Mouse (Mus musculus) retina, postnatal 7 days (tissue): ENCODE results near the gene Rbp7.
"Not testable (repeated sequence)": the region's sequence is repeated elsewhere in the genome, so short reads cannot be mapped to it uniquely, and the experiment has no call there.

Experiments
- DNase-seq: peaks from one replicate; pipeline ENCODE4 v3.0.0-alpha.2; 2012; ENCODE audit warnings: low read depth, low spot score

The Rbp7 gene

DNA sequence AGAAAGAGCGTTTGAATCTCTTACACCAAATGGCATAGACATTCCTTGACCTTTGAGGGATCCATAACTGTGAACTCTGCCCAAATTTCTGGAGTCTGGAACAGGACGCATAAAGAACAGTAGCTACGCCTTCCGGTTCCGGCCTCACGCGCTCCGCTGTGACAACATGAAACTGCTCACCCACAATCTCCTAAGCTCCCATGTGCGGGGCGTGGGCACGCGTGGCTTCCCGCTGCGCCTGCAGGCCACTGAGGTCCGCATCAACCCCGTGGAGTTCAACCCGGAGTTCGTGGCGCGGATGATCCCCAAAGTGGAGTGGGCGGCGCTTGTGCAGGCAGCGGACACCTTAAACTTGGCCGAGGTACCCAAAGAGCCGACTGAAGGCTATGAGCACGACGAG lies 2.4 kb upstream of the Rbp7 start:
- DNase-seq, result not testable (repeated sequence)

DNA sequence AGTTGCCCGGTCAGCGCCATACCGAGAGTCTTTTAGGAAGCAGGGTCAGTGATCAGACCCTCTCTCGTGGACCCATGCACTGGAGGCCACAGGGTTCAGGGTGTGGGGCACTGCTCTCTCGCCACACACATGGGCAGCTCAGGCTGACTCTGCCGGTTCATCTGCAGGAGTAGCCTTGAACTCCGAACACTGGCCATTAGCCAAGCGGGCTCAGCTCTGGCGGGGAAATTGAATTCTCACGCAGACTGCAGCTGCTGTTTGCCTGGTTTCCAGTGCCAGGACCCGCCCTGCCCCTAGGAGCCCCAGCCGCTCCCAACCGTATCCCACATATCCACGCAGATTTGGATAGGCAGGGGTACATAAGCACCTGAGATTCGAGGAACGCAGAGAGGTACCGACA lies 515 bp downstream of the Rbp7 start:
- DNase-seq, result no peak

DNA sequence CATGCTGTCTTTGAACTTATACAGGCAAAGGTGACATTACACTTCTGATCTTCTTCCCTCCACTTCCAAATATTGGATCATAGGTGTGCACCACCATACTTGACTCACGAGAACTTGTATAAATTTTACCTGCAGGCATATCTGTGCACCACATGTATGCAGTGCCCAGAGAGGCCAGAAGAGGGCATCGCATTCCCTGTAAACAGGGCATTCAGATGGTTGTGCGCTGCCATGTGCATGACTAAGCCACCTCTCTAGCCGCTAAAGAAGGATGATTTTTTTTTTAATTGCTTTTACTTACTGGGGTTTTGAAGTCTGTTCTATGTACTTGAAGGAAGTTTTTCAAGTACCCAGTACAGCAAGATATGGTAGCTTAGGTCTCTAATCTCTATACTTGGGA lies 1.1 kb downstream of the Rbp7 start:
- no peak for DNase-seq

DNA sequence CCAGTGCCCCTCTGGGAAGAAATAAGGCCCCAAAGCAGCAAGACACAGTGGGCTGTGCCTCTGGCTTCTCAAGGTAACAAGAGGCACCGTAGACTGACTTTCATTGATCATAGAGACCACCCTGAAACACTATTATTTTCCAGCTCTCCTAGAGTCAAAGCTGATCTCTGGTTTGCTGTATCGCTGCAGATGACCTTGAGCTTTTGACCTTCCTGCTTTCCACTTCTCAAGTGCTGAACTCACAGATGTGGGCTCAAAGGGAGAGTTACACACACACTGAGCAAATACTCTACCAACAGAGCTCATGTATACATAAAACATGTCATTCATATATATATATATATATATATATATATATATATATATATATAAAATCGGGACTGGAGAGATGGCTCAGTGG lies 4.1 kb downstream of the Rbp7 start:
- no peak for DNase-seq

DNA sequence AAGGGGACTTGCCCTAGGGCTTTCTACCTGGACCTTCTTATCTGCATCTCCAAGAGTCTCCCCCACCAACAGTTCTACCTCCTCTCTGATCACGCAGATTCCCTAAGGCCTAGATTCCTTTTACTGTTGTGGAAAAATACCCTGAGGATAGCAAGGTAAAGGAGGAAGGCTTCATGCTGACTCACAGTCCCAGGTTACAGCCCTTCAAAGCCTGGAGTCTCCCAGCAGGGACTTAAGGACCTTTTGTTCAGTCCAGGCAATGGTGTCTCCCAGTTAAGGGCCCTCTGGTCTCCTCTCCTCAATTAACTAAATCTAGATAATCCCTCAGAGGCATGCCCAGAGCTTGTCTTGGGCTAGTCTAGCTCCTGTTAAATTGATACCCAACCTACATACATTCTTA lies 8.5 kb downstream of the Rbp7 start:
- DNase-seq, result no peak

DNA sequence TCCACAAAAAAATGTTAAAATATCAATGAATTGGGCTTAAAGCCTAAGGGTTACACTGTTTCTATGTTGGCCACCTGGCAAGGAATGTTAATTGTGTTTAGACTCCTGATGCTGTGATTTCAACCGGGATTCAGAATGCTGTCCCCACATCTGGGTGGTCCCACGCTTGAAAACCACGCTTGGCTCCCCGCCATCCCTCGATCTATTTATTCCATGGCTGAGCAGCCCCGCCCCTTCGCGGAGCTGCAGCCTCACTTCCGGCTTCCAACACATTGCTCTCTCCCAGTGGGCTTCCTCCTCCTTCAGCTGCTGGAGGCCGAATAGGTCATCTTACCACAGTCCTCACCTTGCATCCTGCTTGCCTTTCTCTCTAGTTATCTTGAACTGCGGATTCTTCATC lies 8.9 kb downstream of the Rbp7 start:
- DNase-seq, result no peak

DNA sequence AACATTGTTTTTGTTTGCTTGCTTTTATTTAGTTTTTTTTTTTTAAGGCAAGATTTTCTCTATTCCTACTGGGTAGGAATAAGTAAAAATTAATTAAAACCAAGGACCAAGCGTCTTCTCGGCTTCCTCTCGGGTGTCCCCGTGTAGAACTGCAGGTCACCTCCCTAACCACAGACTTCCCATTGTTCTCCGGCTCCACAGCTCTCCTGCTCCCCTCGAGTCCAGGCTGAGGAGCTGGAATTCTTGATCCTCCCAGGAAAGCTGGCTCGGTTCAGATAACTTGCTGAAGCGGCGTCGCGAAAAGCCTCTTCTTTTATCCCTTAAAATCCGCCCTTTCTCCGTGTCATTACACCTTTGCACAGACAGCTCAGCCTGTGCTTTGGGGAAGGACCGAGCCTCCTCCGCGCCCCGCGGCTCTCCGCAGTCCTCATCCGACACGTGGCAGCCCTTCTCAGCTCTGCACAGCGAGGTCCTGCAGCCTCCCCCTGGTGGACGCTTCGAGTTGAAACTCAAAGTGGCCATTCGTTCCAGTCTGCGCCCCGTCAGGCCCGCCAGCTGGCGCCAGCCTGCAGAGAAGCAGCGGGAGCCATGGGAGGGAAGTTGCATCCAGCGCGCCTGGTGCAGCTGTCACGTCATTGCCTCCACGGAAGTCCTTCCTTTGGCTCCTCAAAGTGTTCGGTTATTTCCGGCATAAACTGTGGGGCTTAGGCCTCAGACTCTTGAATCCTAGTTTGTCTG lies 9.6 kb downstream of the Rbp7 start:
- DNase-seq, result peak; percentile 87

DNA sequence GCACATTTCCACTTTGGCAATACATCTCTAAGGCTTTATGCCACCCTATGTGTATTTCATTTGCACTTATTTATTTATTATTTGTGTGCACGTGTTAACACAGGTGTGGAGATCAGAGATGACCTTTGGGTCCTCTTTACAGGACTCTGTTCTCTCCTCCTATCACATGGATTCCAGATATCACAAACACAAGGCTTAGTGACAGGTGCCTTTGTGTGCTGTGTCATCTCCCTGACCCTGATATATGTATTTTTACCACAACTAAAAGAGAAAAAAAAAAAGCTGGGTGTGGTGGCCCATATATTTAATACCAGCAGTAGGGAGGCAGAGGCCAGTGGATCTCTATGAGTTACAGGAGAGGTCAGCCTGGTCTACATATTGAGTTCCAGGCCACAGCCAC lies 10.3 kb downstream of the Rbp7 start:
- no peak for DNase-seq

DNA sequence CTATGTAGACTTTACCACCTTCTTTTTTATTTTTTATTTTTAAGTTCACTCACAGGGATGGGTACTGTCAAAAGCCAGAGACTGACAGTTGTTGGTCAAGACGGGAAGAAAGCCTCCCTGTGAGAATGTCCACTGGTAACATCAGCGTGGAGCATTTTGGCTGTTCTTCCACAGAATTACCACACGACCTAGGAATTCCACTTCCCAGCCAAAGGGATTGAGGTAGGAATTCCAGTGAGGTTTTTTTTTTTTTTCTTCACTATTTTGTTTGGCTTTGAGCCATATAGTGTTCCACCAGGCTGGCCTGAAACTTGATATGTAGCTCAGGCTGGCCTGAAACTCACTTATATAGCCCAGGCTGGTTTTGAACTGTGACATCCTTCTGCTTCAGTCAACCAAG lies 12.3 kb downstream of the Rbp7 start:
- no peak for DNase-seq

DNA sequence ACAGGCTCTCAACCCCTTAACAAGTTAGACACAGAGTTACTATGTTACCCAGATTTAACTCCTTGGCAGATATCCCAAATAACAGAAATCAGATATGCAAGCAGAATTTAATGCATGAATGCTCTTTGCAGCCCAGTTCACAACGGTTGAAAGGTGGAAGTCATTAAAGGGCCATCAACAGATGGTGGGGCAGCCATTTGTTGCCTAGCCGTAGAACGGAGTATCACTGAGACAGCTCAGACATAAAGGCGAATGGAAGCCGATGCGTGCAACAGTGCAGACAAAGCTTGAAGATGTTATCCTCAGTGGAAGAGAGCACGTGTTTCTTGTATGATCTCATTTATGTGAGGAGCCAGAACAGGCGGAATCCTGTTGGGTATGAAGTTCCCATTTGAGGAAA lies 14.2 kb downstream of the Rbp7 start:
- DNase-seq, result no peak

DNA sequence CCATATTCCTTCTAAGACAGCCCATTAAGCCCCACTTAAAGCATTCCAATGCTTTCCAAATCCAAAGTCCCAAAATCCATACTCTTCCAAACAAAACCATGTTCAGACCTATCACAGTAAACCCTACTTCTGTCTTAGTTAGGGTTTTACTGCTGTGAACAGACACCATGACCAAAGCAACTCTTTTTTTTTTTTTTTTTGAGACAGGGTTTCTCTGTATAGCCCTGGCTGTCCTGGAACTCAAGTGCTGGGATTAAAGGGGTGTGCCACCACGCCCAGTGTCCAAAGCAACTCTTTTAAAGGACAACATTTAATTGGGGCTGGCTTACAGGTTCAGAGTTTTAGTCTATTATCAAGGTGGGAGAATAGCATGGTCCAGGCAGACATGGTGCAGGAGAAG lies 22.9 kb downstream of the Rbp7 start:
- DNase-seq, result not testable (repeated sequence)

DNA sequence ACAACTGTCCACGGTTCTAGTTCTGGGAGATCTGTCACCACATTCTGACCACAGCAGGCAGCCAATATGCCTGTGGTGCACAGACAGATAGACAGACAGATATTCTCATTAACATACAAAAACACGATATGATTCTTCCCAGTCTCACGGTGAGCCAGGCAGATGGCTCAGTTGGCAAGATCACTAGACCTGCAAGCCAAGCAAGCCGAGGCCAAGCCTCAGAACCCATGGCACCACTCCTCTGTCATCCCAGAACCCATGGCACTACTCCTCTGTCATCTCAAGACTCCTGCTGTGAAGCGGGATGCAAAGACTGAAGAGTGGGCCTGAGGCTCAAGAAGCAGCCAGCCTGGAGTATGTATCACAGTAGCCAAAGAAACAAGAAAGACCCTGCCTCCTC lies 25.2 kb downstream of the Rbp7 start:
- no peak for DNase-seq

DNA sequence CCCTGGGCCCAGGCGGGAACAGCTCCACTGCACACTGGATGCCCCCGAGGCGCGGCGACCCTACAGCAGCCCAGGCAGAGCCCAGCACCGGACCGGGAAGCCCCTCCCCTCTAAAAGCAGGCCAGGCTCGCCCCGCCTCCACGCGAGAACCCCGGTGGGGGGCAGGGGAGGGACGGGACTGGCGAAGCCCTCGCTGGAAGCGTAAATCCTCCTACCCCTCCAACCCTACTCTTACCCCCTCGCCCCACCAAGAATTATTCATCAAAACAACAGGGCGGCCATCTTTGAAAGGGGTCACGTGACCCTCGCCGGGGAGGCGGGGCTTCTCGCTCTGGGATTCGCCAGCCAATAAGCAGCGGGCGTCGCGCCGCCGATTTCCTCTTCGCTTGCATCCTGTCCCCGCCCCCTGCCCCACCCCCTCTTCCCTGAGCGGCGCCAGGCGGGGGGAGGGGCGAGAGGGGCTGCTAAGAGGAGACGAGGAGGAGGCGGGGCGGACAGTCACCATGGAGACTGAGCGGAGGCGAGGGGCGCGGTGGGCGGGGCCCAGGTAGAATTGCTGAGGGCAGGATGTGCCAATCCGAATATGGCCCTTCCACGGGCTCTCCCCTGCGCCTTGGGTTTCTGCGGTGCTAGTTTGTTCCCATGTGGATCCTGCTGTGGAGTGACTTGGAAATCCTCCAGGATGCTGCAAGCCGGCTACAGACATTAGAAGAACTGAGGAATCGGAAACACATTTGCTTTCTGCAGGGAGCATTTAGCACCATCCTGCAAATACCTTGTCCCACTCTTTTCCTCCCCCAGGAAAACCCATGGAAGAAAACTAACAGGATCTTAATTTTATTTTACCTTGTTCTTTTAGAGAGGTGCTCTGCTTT lies 28.2 kb downstream of the Rbp7 start, which contains the start of gene Ube4b:
Ube4b (minus strand) TSS at position 425 of the 875 bp plus-strand sequence.
- peak; percentile 98 for DNase-seq

DNA sequence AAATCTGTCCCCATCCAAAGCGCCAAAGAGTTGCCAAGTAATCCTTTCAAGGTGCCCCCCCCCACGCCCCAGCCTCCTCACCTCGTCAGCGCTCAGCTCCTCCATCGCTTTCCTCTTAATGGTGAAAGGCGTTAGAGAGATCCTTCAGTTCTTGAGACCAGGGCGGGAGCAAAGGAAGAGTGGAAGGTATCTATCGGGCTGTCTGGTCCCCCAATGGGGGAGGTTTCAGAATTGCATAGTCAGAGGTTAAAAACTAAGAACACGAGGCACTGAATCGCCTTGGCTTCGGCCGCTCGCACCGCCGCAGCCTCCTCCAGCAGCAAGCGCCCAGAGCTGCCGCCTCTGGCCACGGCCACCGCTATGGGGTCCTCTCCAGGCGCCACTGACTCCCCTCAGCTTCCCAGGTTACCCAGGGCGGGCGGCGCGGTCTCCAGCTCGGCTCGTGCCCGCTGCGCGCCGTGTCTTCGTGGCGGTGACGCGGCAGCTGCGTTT lies 28.9 kb downstream of the Rbp7 start:
- no peak for DNase-seq

DNA sequence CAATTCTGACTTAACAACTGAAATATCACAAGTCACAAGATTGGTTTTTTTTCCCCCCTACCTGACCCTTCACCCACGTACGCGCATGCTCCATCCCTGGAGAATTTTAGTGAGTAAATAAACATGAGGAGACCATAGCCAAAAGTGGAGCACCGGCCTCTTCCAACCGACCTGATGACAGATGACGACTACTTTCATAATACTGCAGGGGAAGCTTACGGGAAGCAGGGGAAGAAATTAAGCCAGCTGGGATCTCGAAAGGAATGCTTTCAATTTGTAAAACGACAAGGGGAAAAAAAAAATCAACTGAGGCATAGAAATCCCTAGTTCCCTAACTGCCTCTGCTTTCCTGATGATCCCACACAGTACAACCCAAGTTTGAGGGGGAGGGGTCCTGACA lies 30.0 kb downstream of the Rbp7 start:
- no peak for DNase-seq

DNA sequence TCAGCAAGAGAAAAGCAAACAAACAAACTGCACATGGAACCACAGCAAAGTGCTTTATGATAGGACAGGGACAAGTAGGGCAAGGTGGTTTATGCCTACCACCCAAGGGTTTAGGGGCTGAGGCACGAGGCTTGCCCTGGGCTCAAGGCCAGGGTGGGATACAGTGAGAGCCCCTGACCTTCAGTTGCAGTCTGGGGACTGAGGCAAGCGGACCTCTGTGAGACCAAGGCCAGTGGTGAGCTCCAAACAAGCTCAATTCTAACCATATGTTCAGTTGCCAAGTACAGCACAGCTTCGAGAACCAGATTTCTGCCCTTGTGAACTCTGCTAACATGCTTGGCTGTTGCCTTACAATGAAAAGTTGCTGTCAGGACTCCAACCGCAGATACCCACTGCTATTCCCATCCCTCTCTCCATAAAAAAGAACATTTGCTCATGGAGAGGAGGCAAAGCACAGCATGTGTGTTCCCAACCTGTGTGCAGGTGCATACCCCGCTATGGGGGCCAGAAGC lies 36.9 kb downstream of the Rbp7 start:
- DNase-seq, result no peak

DNA sequence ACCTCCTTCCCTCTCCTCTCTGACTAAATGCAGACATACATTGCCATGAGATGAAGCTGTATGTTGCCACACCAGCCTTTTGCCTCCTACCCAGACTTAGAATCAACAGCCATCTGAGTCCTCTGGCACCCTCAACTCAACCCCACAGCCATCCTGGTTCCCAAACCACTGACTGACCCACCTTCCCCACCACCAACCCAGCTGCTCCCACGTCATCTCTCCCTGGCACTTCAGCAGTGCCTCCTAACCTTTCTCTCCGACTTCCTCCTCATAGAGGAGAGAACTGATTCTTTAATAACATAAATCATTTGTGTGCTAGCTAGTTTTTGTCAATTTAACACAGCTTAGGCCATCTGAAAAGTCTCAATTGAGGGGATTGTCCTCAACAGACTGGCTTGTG lies 37.8 kb downstream of the Rbp7 start:
- DNase-seq, result no peak

DNA sequence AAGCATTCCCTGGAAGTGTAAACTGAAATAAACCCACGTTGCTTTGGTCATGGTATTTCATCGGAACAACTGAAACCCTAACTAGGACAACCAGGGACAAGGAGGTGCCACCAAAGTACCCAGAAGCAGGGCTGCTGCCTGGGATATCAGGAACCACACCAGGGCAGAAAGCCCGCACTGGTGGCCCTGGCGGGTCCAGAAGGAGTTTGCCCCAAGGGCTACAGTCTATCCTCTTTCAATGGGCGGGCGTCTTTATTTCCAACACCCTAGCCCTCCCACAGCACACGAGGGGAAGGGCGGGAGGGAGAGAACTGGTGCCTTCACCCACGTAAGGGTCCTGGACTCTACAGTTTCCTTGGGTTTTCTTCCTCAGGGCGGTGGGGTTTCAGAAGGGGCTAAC lies 38.4 kb downstream of the Rbp7 start:
- DNase-seq, result no peak

DNA sequence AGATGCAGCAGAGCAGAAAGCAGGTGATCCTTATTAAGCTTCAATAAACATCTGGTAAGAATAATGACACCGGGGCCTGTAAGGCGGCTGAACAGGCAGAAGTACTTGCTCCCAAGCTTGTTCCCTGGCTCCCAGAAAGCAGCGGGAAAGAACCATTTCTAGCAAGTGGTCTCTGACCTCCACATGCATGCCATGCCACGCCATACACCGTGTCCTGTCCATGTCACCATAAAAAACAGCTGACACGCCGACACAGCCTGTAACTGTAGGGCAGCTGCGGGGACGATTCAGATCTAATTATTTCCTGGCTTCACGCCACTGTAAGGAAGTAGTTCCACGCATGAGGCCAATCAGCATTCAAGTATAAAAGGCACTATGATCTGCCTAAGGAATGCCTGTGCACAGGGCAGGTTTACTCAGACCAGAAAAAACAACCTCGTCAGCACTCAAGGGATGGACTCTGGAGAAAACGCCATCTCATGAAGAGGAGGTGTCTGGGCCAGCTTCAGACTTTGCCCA lies 39.1 kb downstream of the Rbp7 start:
- no peak for DNase-seq

DNA sequence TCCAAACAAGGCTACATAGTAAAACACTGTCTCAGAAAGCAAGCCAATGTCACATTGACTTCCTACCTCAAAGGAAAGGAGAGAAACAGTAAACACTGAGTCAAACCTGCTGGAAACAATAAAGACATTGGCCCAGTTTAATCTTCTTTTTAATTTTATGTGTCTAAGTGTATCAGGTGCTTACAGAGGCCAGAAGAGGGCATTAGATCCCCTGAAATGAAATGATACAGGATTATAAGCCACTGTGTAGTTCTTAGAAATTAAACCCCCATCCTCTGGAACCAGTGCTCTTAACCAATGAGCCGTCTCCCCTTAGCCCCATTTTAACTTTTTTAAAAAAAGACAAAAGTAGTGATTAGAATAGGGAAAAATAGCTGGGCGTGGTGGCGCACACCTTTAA lies 40.5 kb downstream of the Rbp7 start:
- DNase-seq, result peak; percentile 9

DNA sequence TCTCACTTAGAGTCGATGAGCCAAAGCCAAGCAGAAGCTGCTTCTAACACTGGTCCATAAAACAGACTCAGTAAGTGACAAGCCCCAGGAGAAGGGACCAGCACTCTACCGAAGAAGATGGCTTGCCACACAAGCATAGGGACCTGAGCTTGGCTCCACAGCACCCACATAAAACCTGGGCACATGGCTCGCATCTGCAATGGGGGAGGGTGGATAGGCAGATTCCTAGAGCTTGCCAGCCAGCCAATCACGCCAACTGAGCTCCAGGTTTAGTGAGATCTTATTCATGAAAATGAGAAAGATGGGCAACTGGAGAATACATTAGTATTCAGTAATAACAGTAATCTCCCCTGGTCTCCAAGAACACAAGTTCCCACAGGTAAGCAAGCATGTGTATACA lies 45.0 kb downstream of the Rbp7 start:
- no peak for DNase-seq

DNA sequence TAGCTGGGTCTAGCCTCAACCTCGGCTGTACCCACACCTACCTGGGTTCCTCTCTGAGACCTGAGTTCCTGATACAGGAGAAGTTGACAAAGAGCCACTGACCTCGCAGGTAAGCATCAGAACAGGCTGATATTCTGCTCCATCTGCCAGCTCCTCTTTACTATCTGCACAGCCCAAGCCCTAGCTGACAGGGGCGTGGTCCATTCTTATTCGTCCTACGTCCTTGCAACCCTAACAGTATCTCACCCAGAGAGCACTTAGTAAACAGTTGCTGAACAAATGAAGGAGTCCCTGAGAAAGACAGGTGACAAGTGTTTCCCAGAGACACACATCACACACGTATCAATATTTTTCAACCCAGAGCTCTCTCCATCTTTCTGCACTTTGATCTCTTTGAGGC lies 46.4 kb downstream of the Rbp7 start:
- no peak for DNase-seq
